Mouse (Mus musculus): ENCODE data around the gene Rbm20. TPM values are rescaled to one million over a fixed set of nuclear protein-coding genes. Genes with fewer than 3 reads are reported as not detected.

Gene Rbm20
- polyA plus RNA-seq, 1 experiment from 2014 or later, result 0.33 TPM

GRCm38 (mm10) chr19:53781826-53782225 is 104.7 kb downstream of the Rbm20 start:
- Histone ChIP-seq H3K27me3 (no peaks in the 10 kb centered on the region), H3K27ac (no peak overlapping the region), H3K9ac (no peak overlapping the region), H3K4me2 (no peak overlapping the region), H3K9me3 (replicated peaks) (no peaks in the 10 kb centered on the region), H3K4me3 (replicated peaks) (no peak overlapping the region), H3K36me3 (no peaks in the 10 kb centered on the region), H3K4me1 (replicated peaks) (peaks cover 31% of the 10 kb centered on the region)
- 88% methylated on average over 7 of the region's 7 CpGs for WGBS (ENCODE audit: insufficient replicate concordance)
- ATAC-seq (ENCODE audit: low read depth) (no peak), DNase-seq (no peak)

- no peaks in the 10 kb centered on the region for H3K27me3 ChIP-seq
- DNase-seq (no peak), ATAC-seq (ENCODE audit: low read depth) (no peak)
- H3K4me1 ChIP-seq (replicated peaks), result peaks cover 33% of the 10 kb centered on the region
- no peaks in the 10 kb centered on the region for H3K9me3 ChIP-seq (replicated peaks)
- WGBS (ENCODE audit: insufficient replicate concordance), result 85% methylated on average over 3 of the region's 3 CpGs
- no peak overlapping the region for H3K27ac ChIP-seq
- H3K4me2 ChIP-seq, result no peak overlapping the region
- no peak overlapping the region for H3K4me3 ChIP-seq (replicated peaks)
- no peaks in the 10 kb centered on the region for H3K36me3 ChIP-seq
- no peak overlapping the region for H3K9ac ChIP-seq
Measured at GRCm38 (mm10) chr19:53785352-53785751, 108.2 kb downstream of the Rbm20 start.

GRCm38 (mm10) chr19:53786239-53786638 is 109.1 kb downstream of the Rbm20 start:
- H3K4me3 ChIP-seq (replicated peaks), result no peak overlapping the region
- H3K36me3 ChIP-seq, result no peaks in the 10 kb centered on the region
- WGBS (ENCODE audit: insufficient replicate concordance), result 69% methylated on average over 2 of the region's 2 CpGs
- no peak overlapping the region for H3K27ac ChIP-seq
- no peak overlapping the region for H3K9ac ChIP-seq
- H3K27me3 ChIP-seq, result no peaks in the 10 kb centered on the region
- no peak overlapping the region for H3K4me2 ChIP-seq
- DNase-seq, result no peak
- ATAC-seq (ENCODE audit: low read depth), result no peak
- no peaks in the 10 kb centered on the region for H3K9me3 ChIP-seq (replicated peaks)
- H3K4me1 ChIP-seq (replicated peaks), result peaks cover 37% of the 10 kb centered on the region

- no peak overlapping the region for H3K27ac ChIP-seq
- ATAC-seq (ENCODE audit: low read depth), result no peak
- no peaks in the 10 kb centered on the region for H3K9me3 ChIP-seq (replicated peaks)
- H3K36me3 ChIP-seq, result no peaks in the 10 kb centered on the region
- no peak overlapping the region for H3K4me2 ChIP-seq
- DNase-seq, result no peak
- no peaks in the 10 kb centered on the region for H3K27me3 ChIP-seq
- no peak overlapping the region for H3K9ac ChIP-seq
- peaks cover 41% of the 10 kb centered on the region for H3K4me1 ChIP-seq (replicated peaks)
- 84% methylated on average over 5 of the region's 5 CpGs for WGBS (ENCODE audit: insufficient replicate concordance)
- no peak overlapping the region for H3K4me3 ChIP-seq (replicated peaks)
Measured at GRCm38 (mm10) chr19:53786836-53787235, 109.7 kb downstream of the Rbm20 start.

- H3K27me3 ChIP-seq, result no peaks in the 10 kb centered on the region
- peak; percentile 93 for ATAC-seq (ENCODE audit: low read depth)
- H3K9me3 ChIP-seq (replicated peaks), result no peaks in the 10 kb centered on the region
- WGBS (ENCODE audit: insufficient replicate concordance), result 31% methylated on average over 14 of the region's 14 CpGs
- H3K4me2 ChIP-seq, result peak overlapping the region; percentile 26
- H3K27ac ChIP-seq, result peak overlapping the region; percentile 31
- no peaks in the 10 kb centered on the region for H3K36me3 ChIP-seq
- 0 out of 2 replicates have a peak overlapping the region, but pooled peaks have one; percentile 7 for H3K9ac ChIP-seq
- H3K4me1 ChIP-seq (replicated peaks), result peaks cover 41% of the 10 kb centered on the region
- DNase-seq, result peak; percentile 60
- H3K4me3 ChIP-seq (replicated peaks), result no peak overlapping the region
Measured at GRCm38 (mm10) chr19:53788621-53789331, 111.7 kb downstream of the Rbm20 start.

- H3K4me2 ChIP-seq, result peak overlapping the region; percentile 26; the same call in 1 of the 2 replicates
- peaks cover 41% of the 10 kb centered on the region for H3K4me1 ChIP-seq (replicated peaks)
- WGBS (ENCODE audit: insufficient replicate concordance), result 64% methylated on average over 7 of the region's 7 CpGs
- DNase-seq, result no peak
- peak overlapping the region; percentile 8 for H3K27ac ChIP-seq
- H3K9me3 ChIP-seq (replicated peaks), result no peaks in the 10 kb centered on the region
- ATAC-seq (ENCODE audit: low read depth), result no peak
- no peak overlapping the region for H3K9ac ChIP-seq
- H3K36me3 ChIP-seq, result no peaks in the 10 kb centered on the region
- H3K4me3 ChIP-seq (replicated peaks), result no peak overlapping the region
- H3K27me3 ChIP-seq, result no peaks in the 10 kb centered on the region
Measured at GRCm38 (mm10) chr19:53789571-53789970, 112.5 kb downstream of the Rbm20 start.

- no peaks in the 10 kb centered on the region for H3K9me3 ChIP-seq (replicated peaks)
- WGBS (ENCODE audit: insufficient replicate concordance), result 71% methylated on average over 20 of the region's 20 CpGs
- H3K4me1 ChIP-seq (replicated peaks), result peaks cover 37% of the 10 kb centered on the region
- H3K27ac ChIP-seq, result no peak overlapping the region
- DNase-seq (no peak), ATAC-seq (ENCODE audit: low read depth) (no peak)
- no peaks in the 10 kb centered on the region for H3K36me3 ChIP-seq
- H3K4me2 ChIP-seq, result no peak overlapping the region
- no peaks in the 10 kb centered on the region for H3K27me3 ChIP-seq
- H3K4me3 ChIP-seq (replicated peaks), result no peak overlapping the region
- H3K9ac ChIP-seq, result no peak overlapping the region
Measured at GRCm38 (mm10) chr19:53791751-53792720, 114.9 kb downstream of the Rbm20 start.

GRCm38 (mm10) chr19:53792976-53793897 is 116.1 kb downstream of the Rbm20 start:
- WGBS (ENCODE audit: insufficient replicate concordance), result 84% methylated on average over 37 of the region's 37 CpGs
- DNase-seq, result no peak
- Histone ChIP-seq H3K9me3 (replicated peaks) (no peaks in the 10 kb centered on the region), H3K9ac (no peak overlapping the region), H3K4me2 (no peak overlapping the region), H3K4me1 (replicated peaks) (peaks cover 39% of the 10 kb centered on the region), H3K36me3 (no peaks in the 10 kb centered on the region), H3K27me3 (no peaks in the 10 kb centered on the region), H3K4me3 (replicated peaks) (no peak overlapping the region), H3K27ac (no peak overlapping the region)
- ATAC-seq (ENCODE audit: low read depth), result no peak

- Histone ChIP-seq H3K4me2 (no peak overlapping the region), H3K4me3 (replicated peaks) (no peak overlapping the region), H3K9ac (no peak overlapping the region), H3K27ac (no peak overlapping the region), H3K4me1 (replicated peaks) (peaks cover 36% of the 10 kb centered on the region), H3K36me3 (no peaks in the 10 kb centered on the region), H3K27me3 (no peaks in the 10 kb centered on the region), H3K9me3 (replicated peaks) (no peaks in the 10 kb centered on the region)
- DNase-seq (no peak), ATAC-seq (ENCODE audit: low read depth) (no peak)
- WGBS (ENCODE audit: insufficient replicate concordance), result 75% methylated on average over 23 of the region's 23 CpGs
Measured at GRCm38 (mm10) chr19:53793994-53794890, 117.1 kb downstream of the Rbm20 start.

- Histone ChIP-seq H3K9me3 (replicated peaks) (no peaks in the 10 kb centered on the region), H3K4me2 (no peak overlapping the region), H3K9ac (no peak overlapping the region), H3K27ac (no peak overlapping the region), H3K36me3 (no peaks in the 10 kb centered on the region), H3K27me3 (no peaks in the 10 kb centered on the region), H3K4me3 (replicated peaks) (no peak overlapping the region), H3K4me1 (replicated peaks) (peaks cover 36% of the 10 kb centered on the region)
- no peak for DNase-seq
- ATAC-seq (ENCODE audit: low read depth), result no peak
- 75% methylated on average over 4 of the region's 4 CpGs for WGBS (ENCODE audit: insufficient replicate concordance)
Measured at GRCm38 (mm10) chr19:53794996-53795395, 117.9 kb downstream of the Rbm20 start.
